Mouse (Mus musculus): Measurements from ENCODE around the gene Vps13a.
"Not testable (repeated sequence)": the region's sequence is repeated elsewhere in the genome, so short reads cannot be mapped to it uniquely, and the experiment has no call there.

The Vps13a gene

GRCm38 (mm10) chr19:16777901-16778300, 2.8 kb downstream of the Vps13a start:
- CTCF ChIA-PET: interaction anchor here in 1 of 4 experiments (0.7 kb wide), 1 partner anchor 610 kb away, joined by 4 read pairs; no protein-coding TSS in a partner anchor

GRCm38 (mm10) chr19:16777391-16777790, 3.3 kb downstream of the Vps13a start:
- POLR2A ChIA-PET: interaction anchor here in 2 of 4 experiments (0.8 to 1.1 kb wide), 2 partner anchors 83 to 504 kb away, joined by 3 to 4 read pairs; no protein-coding TSS in a partner anchor
- CTCF ChIA-PET: not testable (repeated sequence)

More at GRCm38 (mm10) chr19:16777901-16778300, 2.8 kb downstream of the Vps13a start:
- POLR2A ChIA-PET: interaction anchor here in 2 of 4 experiments (0.6 to 1.1 kb wide), 4 partner anchors 82 to 504 kb away, joined by 3 to 4 read pairs (median 4); no protein-coding TSS in a partner anchor

GRCm38 (mm10) chr19:16773237-16774016, 7.3 kb downstream of the Vps13a start:
- ChIA-PET POLR2A (no interaction called here), CTCF (interaction anchor here in 2 of 4 experiments (0.5 to 0.6 kb wide), 2 partner anchors 11 to 16 kb away, joined by 5 to 7 read pairs; no protein-coding TSS in a partner anchor)

GRCm38 (mm10) chr19:16767407-16767806, 13.3 kb downstream of the Vps13a start:
- ChIA-PET CTCF (interaction anchor here in 2 of 4 experiments (0.6 kb wide), 2 partner anchors 119 to 183 kb away, joined by 3 to 5 read pairs; no protein-coding TSS in a partner anchor), POLR2A (interaction anchor here in 1 of 4 experiments (1.2 kb wide), 1 partner anchor 12 kb away, joined by 3 read pairs; no protein-coding TSS in a partner anchor)

GRCm38 (mm10) chr19:16757439-16757838, 23.3 kb downstream of the Vps13a start:
- CTCF ChIA-PET: interaction anchor here in 2 of 4 experiments (0.6 kb wide), 2 partner anchors 16 to 57 kb away, joined by 4 to 5 read pairs; no protein-coding TSS in a partner anchor
- POLR2A ChIA-PET: interaction anchor here in 1 of 4 experiments (1.0 kb wide), 1 partner anchor 9 kb away, joined by 4 read pairs; no protein-coding TSS in a partner anchor

GRCm38 (mm10) chr19:16755854-16756253, 24.9 kb downstream of the Vps13a start:
- POLR2A ChIA-PET: no interaction called here

GRCm38 (mm10) chr19:16755226-16755625, 25.5 kb downstream of the Vps13a start:
- CTCF ChIA-PET: no interaction called here
- POLR2A ChIA-PET: no interaction called here

More at GRCm38 (mm10) chr19:16755854-16756253, 24.9 kb downstream of the Vps13a start:
- CTCF ChIA-PET: no interaction called here

- ChIA-PET CTCF (no interaction called here), POLR2A (interaction anchor here in 1 of 4 experiments (0.7 to 1.5 kb wide), 2 partner anchors 26 to 28 kb away, joined by 4 to 5 read pairs; partner anchors contain the start of gene Vps13a)
Observed at GRCm38 (mm10) chr19:16753151-16753550, 27.6 kb downstream of the Vps13a start.

- POLR2A ChIA-PET: no interaction called here
- CTCF ChIA-PET: no interaction called here
Observed at GRCm38 (mm10) chr19:16736854-16737253, 43.9 kb downstream of the Vps13a start.

- ChIA-PET POLR2A (no interaction called here), CTCF (interaction anchor here in 1 of 4 experiments (0.6 kb wide), 1 partner anchor 13 kb away, joined by 3 read pairs; no protein-coding TSS in a partner anchor)
Observed at GRCm38 (mm10) chr19:16728729-16729128, 52.0 kb downstream of the Vps13a start.

GRCm38 (mm10) chr19:16715249-16715648, 65.5 kb downstream of the Vps13a start:
- CTCF ChIA-PET: no interaction called here
- POLR2A ChIA-PET: no interaction called here

GRCm38 (mm10) chr19:16701790-16702189, 78.9 kb downstream of the Vps13a start:
- ChIA-PET POLR2A (no interaction called here), CTCF (no interaction called here)

GRCm38 (mm10) chr19:16684922-16685321, 95.8 kb downstream of the Vps13a start:
- POLR2A ChIA-PET: interaction anchor here in 1 of 4 experiments (0.7 kb wide), 1 partner anchor 25 kb away, joined by 3 read pairs; no protein-coding TSS in a partner anchor
- CTCF ChIA-PET: no interaction called here

GRCm38 (mm10) chr19:16684210-16684609, 96.5 kb downstream of the Vps13a start:
- CTCF ChIA-PET: no interaction called here
- POLR2A ChIA-PET: interaction anchor here in 1 of 4 experiments (1.3 kb wide), 1 partner anchor 10 kb away, joined by 3 read pairs; no protein-coding TSS in a partner anchor

GRCm38 (mm10) chr19:16625610-16626395, 154.9 kb downstream of the Vps13a start:
- POLR2A ChIA-PET: interaction anchor here in 2 of 4 experiments (0.5 to 0.6 kb wide), 2 partner anchors 156 to 493 kb away, joined by 3 read pairs; partner anchors contain the start of gene Gnaq (in 1 of the 2)
- CTCF ChIA-PET: interaction anchor here in 2 of 4 experiments (0.5 to 0.6 kb wide), 3 partner anchors 26 to 153 kb away, joined by 3 read pairs; no protein-coding TSS in a partner anchor

GRCm38 (mm10) chr19:16624994-16625393, 155.7 kb downstream of the Vps13a start:
- ChIA-PET POLR2A (interaction anchor here in 1 of 4 experiments (0.5 to 1.7 kb wide), 2 partner anchors 18 to 156 kb away, joined by 3 read pairs; no protein-coding TSS in a partner anchor), CTCF (interaction anchor here in 1 of 4 experiments (0.5 kb wide), 1 partner anchor 42 kb away, joined by 3 read pairs; no protein-coding TSS in a partner anchor)

GRCm38 (mm10) chr19:16623154-16623553, 157.6 kb downstream of the Vps13a start:
- POLR2A ChIA-PET: interaction anchor here in 1 of 4 experiments (1.7 kb wide), 1 partner anchor 16 kb away, joined by 3 read pairs; no protein-coding TSS in a partner anchor

GRCm38 (mm10) chr19:16607634-16608033, 173.1 kb downstream of the Vps13a start:
- CTCF ChIA-PET: no interaction called here
- POLR2A ChIA-PET: interaction anchor here in 1 of 4 experiments (0.9 to 1.0 kb wide), 4 partner anchors 8 to 16 kb away, joined by 3 read pairs; no protein-coding TSS in a partner anchor

More at GRCm38 (mm10) chr19:16623154-16623553, 157.6 kb downstream of the Vps13a start:
- CTCF ChIA-PET: no interaction called here

GRCm38 (mm10) chr19:16602026-16602425, 178.7 kb downstream of the Vps13a start:
- ChIA-PET CTCF (interaction anchor here in 1 of 4 experiments (0.7 kb wide), 1 partner anchor 44 kb away, joined by 3 read pairs; no protein-coding TSS in a partner anchor), POLR2A (interaction anchor here in 1 of 4 experiments (1.2 kb wide), 1 partner anchor 550 kb away, joined by 4 read pairs; no protein-coding TSS in a partner anchor)

Measured in embryonic stem cell, embryonic (primary cell).